Comparison of ENCODE assay signal across 8 mouse cellular contexts in the genomic region with DNA sequence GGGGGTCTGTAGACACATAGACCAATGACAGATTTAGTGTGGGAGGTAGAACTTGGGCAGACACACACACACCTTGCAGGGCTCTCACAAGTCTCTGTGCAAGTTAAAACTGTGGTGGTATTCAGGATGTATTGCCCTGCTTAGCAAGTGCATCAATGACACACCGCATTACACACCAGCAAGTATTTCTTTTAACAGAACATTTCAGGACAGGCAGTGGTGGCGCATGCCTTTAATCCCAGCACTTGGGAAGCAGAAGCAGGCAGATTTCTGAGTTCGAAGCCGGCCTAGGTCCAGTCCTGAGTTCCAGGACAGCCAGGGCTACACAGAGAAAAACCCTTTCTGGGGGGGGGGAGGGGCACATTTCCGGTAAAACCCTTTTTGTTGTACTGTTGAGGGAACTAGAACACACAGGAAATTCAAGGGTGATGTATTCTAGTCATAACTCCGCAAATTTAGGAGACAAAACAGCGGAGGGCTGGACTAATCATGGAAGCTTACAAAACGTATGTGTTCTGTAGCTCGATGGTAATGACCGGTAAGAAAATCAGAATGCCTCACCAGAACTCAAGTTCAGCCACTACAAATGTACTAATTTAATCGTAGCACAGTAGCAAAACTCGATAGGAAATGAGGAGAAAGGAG. TPM values are rescaled to one million over a fixed set of nuclear protein-coding genes. Genes with fewer than 3 reads are reported as not detected.
DNase-seq lines count a peak whose midpoint lies in the region; ATAC-seq lines count a peak whose summit lies in the region.

No protein-coding gene starts in this region.

- intact Hi-C loops in left cerebral cortex, postnatal 36 days (cut with DNase I), result no loop called here

- peaks cover 22% of the 10 kb centered on the region for H3K36me3 ChIP-seq in kidney, embryonic 16.5 days (ENCODE audit: insufficient read depth, low read length)
- peaks cover 18% of the 10 kb centered on the region for H3K36me3 ChIP-seq in hindbrain, embryonic 12.5 days
- H3K36me3 ChIP-seq in midbrain, embryonic 14.5 days (ENCODE audit: control insufficient read depth, insufficient read depth, low read length), result peaks cover 11% of the 10 kb centered on the region; the same call in 1 of the 2 replicates

- peak overlapping the region; percentile 78 for H3K9ac ChIP-seq in kidney, embryonic 16.5 days (replicated peaks; ENCODE audit: low read length)
- H3K9ac ChIP-seq in hindbrain, embryonic 12.5 days, result peak overlapping the region; percentile 71
- H3K9ac ChIP-seq in midbrain, embryonic 14.5 days (replicated peaks; ENCODE audit: low read length), result peak overlapping the region; percentile 71; the same call in 1 of the 2 replicates

- H3K27ac ChIP-seq in kidney, embryonic 16.5 days (ENCODE audit: low read length), result peak overlapping the region; percentile 89
- peak overlapping the region; percentile 89 for H3K27ac ChIP-seq in hindbrain, embryonic 12.5 days
- H3K27ac ChIP-seq in midbrain, embryonic 14.5 days (replicated peaks; ENCODE audit: low read depth, low read length), result peak overlapping the region; percentile 90

- no peak for ATAC-seq in kidney, embryonic 16.5 days (ENCODE audit: low FRiP score, low TSS enrichment)
- ATAC-seq in hindbrain, embryonic 12.5 days (ENCODE audit: low FRiP score), result no peak
- ATAC-seq in midbrain, embryonic 14.5 days (ENCODE audit: low FRiP score, low TSS enrichment), result no peak

- WGBS in kidney, embryonic 16.5 days, result 77% methylated on average over 12 of the region's 12 CpGs
- WGBS in hindbrain, embryonic 12.5 days, result 80% methylated on average over 12 of the region's 12 CpGs
- 80% methylated on average over 12 of the region's 12 CpGs for WGBS in midbrain, embryonic 14.5 days

- DNase-seq in kidney, adult 18-20 months, result no peak
- peak; percentile 22 for DNase-seq in NIH3T3 (ENCODE audit: low read depth)
- no peak for DNase-seq in midbrain, embryonic 14.5 days
- DNase-seq in left cerebral cortex, postnatal 36 days (ENCODE audit: low spot score in 2 of 2), result no peak
- DNase-seq in spleen, adult 12 weeks (ENCODE audit: low spot score), result no peak
- no peak for DNase-seq in testis, postnatal 10 days (ENCODE audit: low spot score)

- H3K9me3 ChIP-seq in kidney, embryonic 16.5 days (ENCODE audit: low read length), result peaks cover 12% of the 10 kb centered on the region; the same call in 1 of the 2 replicates
- no peaks in the 10 kb centered on the region for H3K9me3 ChIP-seq in hindbrain, embryonic 12.5 days (replicated peaks)
- H3K9me3 ChIP-seq in midbrain, embryonic 14.5 days (ENCODE audit: control insufficient read depth, low read length), result no peaks in the 10 kb centered on the region; the same call in 1 of the 2 replicates

- peaks cover 11% of the 10 kb centered on the region for H3K4me1 ChIP-seq in kidney, embryonic 16.5 days (ENCODE audit: insufficient read depth, low read length)
- peaks cover 10% of the 10 kb centered on the region for H3K4me1 ChIP-seq in hindbrain, embryonic 12.5 days
- H3K4me1 ChIP-seq in midbrain, embryonic 14.5 days (ENCODE audit: control insufficient read depth, insufficient read depth, low read length), result peaks cover 15% of the 10 kb centered on the region

- H3K4me2 ChIP-seq in kidney, embryonic 16.5 days (replicated peaks; ENCODE audit: low read depth, low read length), result peak overlapping the region; percentile 60
- H3K4me2 ChIP-seq in hindbrain, embryonic 12.5 days (replicated peaks), result peak overlapping the region; percentile 61
- peak overlapping the region; percentile 74 for H3K4me2 ChIP-seq in midbrain, embryonic 14.5 days (ENCODE audit: low read length)

- no peaks in the 10 kb centered on the region for H3K27me3 ChIP-seq in kidney, embryonic 16.5 days (ENCODE audit: insufficient read depth, low read length)
- no peaks in the 10 kb centered on the region for H3K27me3 ChIP-seq in hindbrain, embryonic 12.5 days
- H3K27me3 ChIP-seq in midbrain, embryonic 14.5 days (ENCODE audit: control insufficient read depth, insufficient read depth, low read length), result no peaks in the 10 kb centered on the region

- peak overlapping the region; percentile 71 for H3K4me3 ChIP-seq in kidney, embryonic 16.5 days (ENCODE audit: low read length)
- H3K4me3 ChIP-seq in hindbrain, embryonic 12.5 days, result peak overlapping the region; percentile 52
- H3K4me3 ChIP-seq in midbrain, embryonic 14.5 days (replicated peaks; ENCODE audit: low read depth, low read length), result peak overlapping the region; percentile 63

RNA-seq across cellular contexts. Expression of a gene that starts 1.0 kb away (rescaled TPM):
- 423 and 428 TPM in 2 replicates for polyA plus RNA-seq in kidney, embryonic 16.5 days (2015; fragmentation: Nextera tagmentation; extraction: Ambion mirVana)
- 465 and 485 TPM in 2 replicates for polyA plus RNA-seq in hindbrain, embryonic 12.5 days (2016; fragmentation: Nextera tagmentation; extraction: Ambion mirVana)
- 500 and 547 TPM in 2 replicates for polyA plus RNA-seq in midbrain, embryonic 14.5 days (2014; fragmentation: Nextera tagmentation; extraction: Ambion mirVana)
- total RNA-seq in left cerebral cortex, postnatal 36 days (2021), result 100 to 1,000 TPM; 134 to 137 TPM

RNA-seq across cellular contexts. Expression of a gene that starts 57.0 kb away (rescaled TPM):
- polyA plus RNA-seq in kidney, embryonic 16.5 days (2015; fragmentation: Nextera tagmentation; extraction: Ambion mirVana), result 1.3 and 3.4 TPM in 2 replicates
- 1.6 and 1.8 TPM in 2 replicates for polyA plus RNA-seq in hindbrain, embryonic 12.5 days (2016; fragmentation: Nextera tagmentation; extraction: Ambion mirVana)
- 0.47 and 1.1 TPM in 2 replicates for polyA plus RNA-seq in midbrain, embryonic 14.5 days (2014; fragmentation: Nextera tagmentation; extraction: Ambion mirVana)
- not detected for total RNA-seq in left cerebral cortex, postnatal 36 days (2021)
